Mouse (Mus musculus): ENCODE measurements around the gene Fam98a. TPM values are rescaled to one million over a fixed set of nuclear protein-coding genes. Genes with fewer than 3 reads are reported as not detected.

Gene Fam98a
- polyA plus RNA-seq, 1 experiment from 2014 or later, result 31.3 TPM

- H3K4me2 ChIP-seq (replicated peaks), result no peak overlapping the region
- H3K36me3 ChIP-seq, result no peaks in the 10 kb centered on the region
- H3K4me3 ChIP-seq, result no peak overlapping the region
- no peak overlapping the region for H3K9ac ChIP-seq
- WGBS, result 86% methylated on average over 8 of the region's 8 CpGs
- peaks cover 12% of the 10 kb centered on the region; the same call in 1 of the 2 replicates for H3K4me1 ChIP-seq
- no peak overlapping the region for H3K27ac ChIP-seq
- ATAC-seq (ENCODE audit: low FRiP score), result no peak
- no peaks in the 10 kb centered on the region; the same call in 1 of the 2 replicates for H3K27me3 ChIP-seq
- no peaks in the 10 kb centered on the region for H3K9me3 ChIP-seq (replicated peaks)
Observed at GRCm38 (mm10) chr17:75519239-75519900, 32.4 kb downstream of the Fam98a start.

- H3K4me2 ChIP-seq (replicated peaks), result no peak overlapping the region
- H3K36me3 ChIP-seq, result no peaks in the 10 kb centered on the region
- ATAC-seq (ENCODE audit: low FRiP score), result no peak
- peaks cover 12% of the 10 kb centered on the region; the same call in 1 of the 2 replicates for H3K4me1 ChIP-seq
- 67% methylated on average over 8 of the region's 8 CpGs for WGBS
- H3K9me3 ChIP-seq (replicated peaks), result no peaks in the 10 kb centered on the region
- no peak overlapping the region for H3K4me3 ChIP-seq
- H3K27ac ChIP-seq, result no peak overlapping the region
- H3K27me3 ChIP-seq, result no peaks in the 10 kb centered on the region; the same call in 1 of the 2 replicates
- no peak overlapping the region for H3K9ac ChIP-seq
Observed at GRCm38 (mm10) chr17:75518181-75518901, 33.4 kb downstream of the Fam98a start.

GRCm38 (mm10) chr17:75516591-75516990 lies 35.2 kb downstream of the Fam98a start:
- Histone ChIP-seq H3K9me3 (replicated peaks) (no peaks in the 10 kb centered on the region), H3K4me2 (replicated peaks) (no peak overlapping the region), H3K4me1 (0 out of 2 replicates have a peak, but pooled peaks cover 5% of the 10 kb centered on the region), H3K36me3 (no peaks in the 10 kb centered on the region), H3K27ac (no peak overlapping the region), H3K9ac (no peak overlapping the region), H3K4me3 (no peak overlapping the region), H3K27me3 (no peaks in the 10 kb centered on the region)
- no peak for ATAC-seq (ENCODE audit: low FRiP score)
- WGBS, result 79% methylated on average over 4 of the region's 4 CpGs

- H3K36me3 ChIP-seq, result no peaks in the 10 kb centered on the region
- no peak for ATAC-seq (ENCODE audit: low FRiP score)
- 89% methylated on average over 5 of the region's 5 CpGs for WGBS
Observed at GRCm38 (mm10) chr17:75509257-75509656, 42.5 kb downstream of the Fam98a start.

GRCm38 (mm10) chr17:75506708-75507641 lies 44.8 kb downstream of the Fam98a start:
- no peaks in the 10 kb centered on the region for H3K27me3 ChIP-seq
- no peaks in the 10 kb centered on the region for H3K36me3 ChIP-seq
- no peaks in the 10 kb centered on the region for H3K4me1 ChIP-seq
- H3K4me3 ChIP-seq, result no peak overlapping the region
- WGBS, result 83% methylated on average over 10 of the region's 10 CpGs
- H3K9me3 ChIP-seq (replicated peaks), result no peaks in the 10 kb centered on the region
- no peak overlapping the region for H3K4me2 ChIP-seq (replicated peaks)
- no peak overlapping the region for H3K27ac ChIP-seq
- no peak for ATAC-seq (ENCODE audit: low FRiP score)
- no peak overlapping the region for H3K9ac ChIP-seq

More at GRCm38 (mm10) chr17:75509257-75509656, 42.5 kb downstream of the Fam98a start:
- no peak overlapping the region for H3K27ac ChIP-seq
- H3K4me1 ChIP-seq, result no peaks in the 10 kb centered on the region
- H3K4me3 ChIP-seq, result no peak overlapping the region
- no peak overlapping the region for H3K4me2 ChIP-seq (replicated peaks)
- no peaks in the 10 kb centered on the region for H3K9me3 ChIP-seq (replicated peaks)
- no peak overlapping the region for H3K9ac ChIP-seq
- no peaks in the 10 kb centered on the region for H3K27me3 ChIP-seq

- Histone ChIP-seq H3K4me2 (replicated peaks) (no peak overlapping the region), H3K9ac (no peak overlapping the region), H3K27me3 (no peaks in the 10 kb centered on the region), H3K4me1 (no peaks in the 10 kb centered on the region), H3K36me3 (no peaks in the 10 kb centered on the region), H3K27ac (no peak overlapping the region), H3K4me3 (no peak overlapping the region), H3K9me3 (replicated peaks) (no peaks in the 10 kb centered on the region)
- 91% methylated on average over 10 of the region's 10 CpGs for WGBS
- ATAC-seq (ENCODE audit: low FRiP score), result no peak
Observed at GRCm38 (mm10) chr17:75506097-75506675, 45.6 kb downstream of the Fam98a start.

- WGBS, result 91% methylated on average over 5 of the region's 5 CpGs
- Histone ChIP-seq H3K27ac (no peak overlapping the region), H3K36me3 (no peaks in the 10 kb centered on the region), H3K9me3 (replicated peaks) (no peaks in the 10 kb centered on the region), H3K27me3 (no peaks in the 10 kb centered on the region), H3K4me3 (no peak overlapping the region), H3K9ac (no peak overlapping the region), H3K4me1 (no peaks in the 10 kb centered on the region), H3K4me2 (replicated peaks) (no peak overlapping the region)
- ATAC-seq (ENCODE audit: low FRiP score), result no peak
Observed at GRCm38 (mm10) chr17:75505053-75505452, 46.7 kb downstream of the Fam98a start.

GRCm38 (mm10) chr17:75503031-75503430 lies 48.7 kb downstream of the Fam98a start:
- Histone ChIP-seq H3K4me3 (no peak overlapping the region), H3K36me3 (no peaks in the 10 kb centered on the region), H3K4me2 (replicated peaks) (no peak overlapping the region), H3K27me3 (no peaks in the 10 kb centered on the region), H3K4me1 (no peaks in the 10 kb centered on the region), H3K9ac (no peak overlapping the region), H3K27ac (no peak overlapping the region), H3K9me3 (replicated peaks) (no peaks in the 10 kb centered on the region)
- ATAC-seq (ENCODE audit: low FRiP score), result no peak
- 83% methylated on average over 3 of the region's 3 CpGs for WGBS

GRCm38 (mm10) chr17:75498241-75498651 lies 53.5 kb downstream of the Fam98a start:
- H3K9me3 ChIP-seq (replicated peaks), result no peaks in the 10 kb centered on the region
- H3K27me3 ChIP-seq, result no peaks in the 10 kb centered on the region
- no peak overlapping the region for H3K27ac ChIP-seq
- H3K36me3 ChIP-seq, result no peaks in the 10 kb centered on the region
- no peak for ATAC-seq (ENCODE audit: low FRiP score)
- H3K4me2 ChIP-seq (replicated peaks), result no peak overlapping the region
- H3K9ac ChIP-seq, result no peak overlapping the region
- WGBS, result 91% methylated on average over 6 of the region's 6 CpGs
- no peaks in the 10 kb centered on the region for H3K4me1 ChIP-seq
- H3K4me3 ChIP-seq, result no peak overlapping the region

GRCm38 (mm10) chr17:75495213-75495612 lies 56.5 kb downstream of the Fam98a start:
- H3K27me3 ChIP-seq, result no peaks in the 10 kb centered on the region
- H3K4me1 ChIP-seq, result no peaks in the 10 kb centered on the region
- H3K27ac ChIP-seq, result no peak overlapping the region
- H3K9me3 ChIP-seq (replicated peaks), result no peaks in the 10 kb centered on the region
- H3K4me2 ChIP-seq (replicated peaks), result no peak overlapping the region
- no peak overlapping the region for H3K4me3 ChIP-seq
- ATAC-seq (ENCODE audit: low FRiP score), result no peak
- WGBS, result 89% methylated on average over 4 of the region's 4 CpGs
- no peak overlapping the region for H3K9ac ChIP-seq
- H3K36me3 ChIP-seq, result no peaks in the 10 kb centered on the region
